Mouse (Mus musculus): ENCODE data around the gene Anxa11. TPM values are rescaled to one million over a fixed set of nuclear protein-coding genes. Genes with fewer than 3 reads are reported as not detected.
A peak's percentile ranks its signal among the peaks of the same experiment; 100 is the strongest.
"Not testable (repeated sequence)": the region's sequence is repeated elsewhere in the genome, so short reads cannot be mapped to it uniquely, and the experiment has no call there.

The Anxa11 gene
- 10 to 100 TPM; 61.8 to 90.0 (median 71.0) TPM for total RNA-seq (2022)

GRCm38 (mm10) chr14:25841991-25842687, at the start of gene Anxa11:
Gene Anxa11 (plus strand): TSS chr14:25842156.
- peak; percentile 82 for DNase-seq

GRCm38 (mm10) chr14:25794331-25794730, 47.6 kb upstream of the Anxa11 start:
- DNase-seq = no peak

- no peak for DNase-seq
Observed at GRCm38 (mm10) chr14:25795067-25795466, 46.9 kb upstream of the Anxa11 start.

DNA sequence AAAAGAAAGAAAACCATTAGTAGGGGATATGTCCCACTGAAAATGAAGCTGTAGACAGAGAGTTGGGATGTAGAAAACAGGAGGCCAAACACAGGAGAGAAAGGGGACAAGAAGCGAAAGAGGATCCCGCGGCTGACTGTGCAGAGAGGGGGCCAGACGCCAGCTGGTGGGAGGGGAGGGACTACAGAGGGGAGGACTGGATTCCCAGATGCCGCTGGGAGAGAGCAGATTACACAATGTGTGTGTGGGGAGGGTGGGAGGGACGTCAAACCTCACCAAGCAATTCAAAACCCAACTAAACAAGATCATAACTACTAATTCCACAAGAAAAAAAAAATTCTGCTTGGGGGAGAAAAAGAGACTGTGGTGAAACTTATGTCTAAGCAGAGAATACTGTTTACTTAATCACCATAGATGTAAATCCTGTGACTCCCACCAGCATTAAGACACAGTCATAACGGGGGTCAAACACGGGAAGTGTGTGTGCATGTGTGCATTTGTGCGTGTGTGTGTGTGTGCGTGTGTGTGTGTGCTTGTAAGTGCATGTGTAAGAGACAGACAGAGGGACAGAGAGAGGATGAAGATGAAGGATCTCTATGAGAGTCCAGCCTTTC, 46.3 kb upstream of the Anxa11 start:
- peak; percentile 21 for DNase-seq

GRCm38 (mm10) chr14:25796619-25797018, 45.3 kb upstream of the Anxa11 start:
- no peak for DNase-seq

DNA sequence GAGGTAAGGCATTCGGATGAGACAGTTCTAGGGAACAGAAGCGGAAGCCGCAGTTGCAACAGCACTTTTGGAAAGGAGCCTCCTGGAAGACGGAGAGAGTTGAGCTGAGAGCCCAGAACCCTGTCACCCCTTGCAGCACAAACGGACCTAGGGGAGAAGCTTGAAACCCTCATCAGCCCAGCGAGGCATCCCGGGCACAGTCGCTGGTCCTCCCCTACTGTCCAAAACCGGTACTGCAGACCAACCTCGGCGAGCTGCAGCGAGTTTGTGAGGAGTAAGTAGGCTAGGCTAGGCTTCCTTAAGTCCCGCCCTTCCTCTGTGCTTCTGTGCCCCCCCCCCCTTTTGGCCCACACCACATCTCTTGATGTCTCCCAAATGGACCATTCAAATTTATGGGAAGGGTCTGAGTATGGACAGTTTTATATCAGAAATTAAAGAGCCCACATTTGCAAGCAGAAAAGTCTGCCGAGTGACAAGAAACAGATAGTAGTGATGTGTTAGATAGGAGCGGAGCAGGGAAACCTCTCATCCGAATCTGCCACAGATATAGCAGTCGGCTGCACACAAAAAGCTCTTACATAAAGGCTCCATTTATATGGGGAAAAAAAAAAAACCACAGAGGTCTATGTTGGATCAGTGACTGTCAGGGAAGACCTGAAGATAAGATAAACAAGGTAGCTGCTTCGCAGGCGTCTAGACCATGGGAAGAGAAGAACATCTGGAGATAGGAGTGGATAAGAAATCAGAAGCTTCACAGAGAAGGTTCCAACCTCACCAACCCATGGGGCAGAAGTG, 41.6 kb upstream of the Anxa11 start:
- DNase-seq = peak; percentile 63

- no peak for DNase-seq
Observed at GRCm38 (mm10) chr14:25802511-25802910, 39.4 kb upstream of the Anxa11 start.

DNA sequence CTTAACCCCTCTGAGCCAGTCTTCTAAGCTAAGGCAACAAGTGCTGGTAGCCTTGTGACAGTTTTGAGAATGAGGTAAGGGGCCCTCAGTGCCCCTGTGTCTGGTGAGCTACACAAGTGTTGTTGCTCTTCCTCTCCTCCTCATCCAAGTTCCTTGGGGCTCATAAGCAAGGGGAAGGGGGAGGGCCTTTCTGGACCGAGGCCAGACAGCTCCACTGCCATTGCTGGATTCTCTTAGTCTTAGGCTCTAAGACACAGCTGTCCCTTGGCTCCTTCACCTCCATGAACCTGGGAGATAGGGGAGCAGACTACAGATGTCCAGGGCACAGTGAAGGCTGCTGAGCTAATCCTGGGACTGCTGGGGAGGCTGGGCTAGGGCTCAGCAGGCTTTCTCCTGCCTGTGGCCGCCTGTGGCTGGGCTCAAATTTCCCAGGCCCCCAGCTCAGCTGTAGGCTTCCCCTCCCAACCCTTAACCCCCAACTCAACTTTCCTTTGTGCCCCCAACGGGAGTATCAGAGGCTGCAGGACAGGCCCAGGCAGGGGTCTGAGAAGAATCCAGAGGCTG, 38.6 kb upstream of the Anxa11 start:
- DNase-seq = no peak

DNA sequence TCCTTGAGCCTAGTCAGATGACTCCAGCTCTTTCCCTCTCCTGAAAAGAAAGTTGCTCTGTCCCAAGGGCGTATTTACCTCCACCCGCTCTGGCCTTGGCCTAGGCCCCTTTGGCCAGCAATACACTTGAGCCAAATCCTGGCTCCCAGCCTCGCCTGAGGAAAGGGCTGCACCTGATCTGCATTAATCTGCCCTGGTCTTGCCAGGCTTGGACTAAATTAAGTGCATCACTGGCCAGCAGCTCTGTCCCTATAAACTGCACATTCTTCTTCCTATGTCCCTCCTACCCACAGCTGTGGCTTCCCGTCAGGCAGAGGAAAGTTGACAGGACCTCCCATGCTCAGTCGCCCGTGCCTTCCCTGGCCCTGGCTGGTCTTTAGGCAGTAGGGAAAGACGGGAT, 36.1 kb upstream of the Anxa11 start:
- DNase-seq = peak; percentile 41

- DNase-seq = no peak
Observed at GRCm38 (mm10) chr14:25806561-25806960, 35.4 kb upstream of the Anxa11 start.

DNA sequence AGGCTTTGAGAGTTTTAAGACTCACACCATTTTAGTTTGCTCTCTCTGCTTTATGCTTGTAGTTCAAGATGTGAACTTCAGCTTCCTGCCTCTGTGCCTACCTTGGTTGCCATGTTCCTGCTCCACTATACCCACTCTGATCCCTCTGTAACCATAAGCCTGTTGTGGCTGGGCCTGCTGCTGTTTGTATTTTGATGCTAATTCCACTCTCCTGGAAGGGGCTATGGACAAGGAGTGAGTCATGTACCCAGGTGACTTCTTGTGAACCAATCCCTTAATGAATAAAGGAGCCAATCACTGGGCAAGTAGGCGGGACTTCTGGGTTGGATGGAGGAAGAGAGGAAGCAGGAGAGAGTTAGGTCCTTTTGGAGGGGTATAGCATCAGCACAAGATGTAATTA, 30.9 kb upstream of the Anxa11 start:
- DNase-seq = not testable (repeated sequence)

DNA sequence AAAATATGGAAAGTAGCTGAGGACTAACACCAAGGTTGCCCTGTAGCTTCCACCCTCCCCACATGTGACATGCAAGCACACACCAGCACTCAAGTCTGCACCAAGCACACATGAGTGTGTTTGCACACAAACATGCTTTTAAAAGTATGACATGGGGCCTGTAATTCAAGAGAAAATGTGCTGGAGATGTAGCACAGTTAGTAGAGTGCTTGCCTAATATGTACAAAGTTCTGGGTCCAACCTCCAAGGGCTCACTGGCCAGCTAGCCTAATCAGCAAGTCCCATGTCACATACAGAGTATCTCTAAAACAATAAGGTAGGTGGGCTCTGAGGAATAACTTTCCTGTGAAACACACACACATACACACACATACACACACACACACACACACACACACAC, 27.8 kb upstream of the Anxa11 start:
- DNase-seq = no peak

DNA sequence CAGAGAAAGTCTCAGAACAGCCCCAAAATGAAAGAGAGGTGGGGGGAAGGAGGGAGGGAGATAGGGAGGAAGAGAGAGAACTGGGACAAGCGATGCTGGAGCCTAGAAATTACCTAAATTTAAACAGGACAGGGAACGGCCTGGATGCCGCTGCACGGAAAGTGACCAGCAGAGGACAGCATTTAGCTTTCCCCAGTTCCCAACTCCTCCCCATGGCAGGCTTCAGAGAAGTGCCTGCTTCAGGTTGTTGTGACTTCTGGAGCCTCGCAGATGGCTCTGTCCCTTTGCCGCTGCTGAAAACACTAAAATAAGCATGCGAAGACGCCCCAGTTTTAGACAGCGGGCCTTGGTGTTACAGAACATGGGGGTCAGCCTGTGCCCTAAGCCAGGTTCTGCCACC, 25.5 kb upstream of the Anxa11 start:
- DNase-seq = peak; percentile 43

DNA sequence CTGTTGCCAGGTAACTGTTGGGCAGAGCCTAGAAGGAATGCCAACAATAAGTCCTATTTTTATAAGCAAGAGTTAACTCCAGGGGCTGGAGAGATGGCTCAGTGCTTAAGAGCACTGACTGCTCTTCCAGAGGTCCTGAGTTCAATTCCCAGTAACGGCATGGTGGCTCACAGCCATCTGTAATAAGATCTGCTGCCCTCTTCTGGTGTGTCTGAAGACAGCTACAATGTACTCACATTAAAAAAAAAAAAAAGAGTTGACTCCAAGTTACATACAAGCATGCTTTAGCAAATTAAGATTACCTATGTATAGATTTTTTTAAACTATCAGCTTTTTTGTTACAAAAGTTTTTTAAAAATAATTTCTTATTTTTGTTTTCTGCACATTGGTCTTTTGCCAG, 19.4 kb upstream of the Anxa11 start:
- DNase-seq = no peak

DNA sequence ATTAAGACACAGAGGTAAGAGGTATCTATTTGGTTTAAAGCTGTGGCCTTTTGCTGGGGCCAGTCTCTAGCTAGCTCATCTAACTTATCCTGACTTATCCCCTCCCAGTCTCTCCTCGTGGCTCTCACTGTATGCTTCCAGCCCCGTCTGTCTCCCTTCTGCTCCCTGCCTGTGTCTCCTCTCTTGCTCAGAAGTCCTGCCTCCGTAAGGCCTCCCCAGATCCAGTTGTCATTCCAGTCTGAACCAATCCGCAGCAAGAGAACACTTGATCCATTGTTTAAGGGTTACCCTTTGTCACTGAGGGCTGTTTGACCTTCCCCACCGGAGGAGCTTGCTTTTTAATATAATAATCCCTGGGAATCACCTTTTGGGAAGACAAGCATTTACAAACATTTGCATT, 17.0 kb upstream of the Anxa11 start:
- no peak for DNase-seq

DNA sequence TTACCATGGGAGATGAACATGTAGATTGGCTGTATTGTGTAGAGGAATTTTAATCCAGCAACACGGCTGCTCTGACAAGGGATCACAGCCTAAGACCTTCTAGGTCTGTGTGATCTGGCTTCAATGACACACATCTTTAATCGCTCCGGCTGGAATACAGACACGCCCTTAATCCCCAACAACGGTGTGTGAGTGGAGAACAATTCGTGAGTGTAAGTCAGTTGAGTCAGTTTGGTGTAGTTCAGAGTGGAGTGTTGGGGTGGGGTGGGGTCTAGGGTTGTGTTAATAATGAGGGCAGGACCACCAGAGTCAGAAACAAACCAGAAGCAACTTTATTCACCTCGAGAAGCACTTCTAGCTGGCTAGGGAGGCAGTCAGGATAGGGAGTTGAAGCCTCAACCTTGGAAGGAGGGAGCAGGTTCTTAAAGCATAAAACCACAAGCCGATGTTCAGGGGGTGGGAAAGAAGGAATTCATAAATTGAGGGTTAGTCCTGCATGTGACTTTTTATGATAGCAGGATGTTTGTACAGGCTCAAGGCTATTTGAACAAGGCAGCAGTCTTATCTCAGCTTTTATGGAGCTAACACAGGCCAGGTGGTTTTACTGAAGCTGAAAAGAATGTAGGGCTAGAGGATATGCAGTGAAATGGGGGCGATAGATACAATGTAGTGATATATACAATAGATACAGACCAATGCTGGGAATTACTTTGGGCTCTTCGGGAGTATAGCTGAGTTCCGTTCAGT, 15.9 kb upstream of the Anxa11 start:
- no peak for DNase-seq

GRCm38 (mm10) chr14:25826866-25827265, 15.1 kb upstream of the Anxa11 start:
- DNase-seq = no peak

DNA sequence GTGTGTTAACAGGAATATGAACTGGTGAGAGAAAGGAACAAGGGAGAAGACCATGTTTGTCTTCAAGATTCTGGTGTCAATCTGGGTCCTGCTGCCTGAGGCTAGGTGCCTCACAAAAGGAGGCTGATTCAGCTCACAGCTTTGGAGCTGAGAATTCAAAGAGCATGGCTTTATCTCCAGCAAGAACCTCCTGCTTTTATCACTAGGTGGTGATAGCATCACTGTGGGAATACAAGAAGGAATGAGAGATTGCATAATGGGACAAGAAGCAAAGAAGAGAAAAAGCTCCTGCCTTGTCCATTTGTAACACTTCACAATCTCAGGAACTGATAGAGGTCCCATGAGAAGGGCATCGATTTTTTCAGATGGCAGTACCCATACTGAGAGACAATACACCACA, 10.6 kb upstream of the Anxa11 start:
- no peak for DNase-seq

DNA sequence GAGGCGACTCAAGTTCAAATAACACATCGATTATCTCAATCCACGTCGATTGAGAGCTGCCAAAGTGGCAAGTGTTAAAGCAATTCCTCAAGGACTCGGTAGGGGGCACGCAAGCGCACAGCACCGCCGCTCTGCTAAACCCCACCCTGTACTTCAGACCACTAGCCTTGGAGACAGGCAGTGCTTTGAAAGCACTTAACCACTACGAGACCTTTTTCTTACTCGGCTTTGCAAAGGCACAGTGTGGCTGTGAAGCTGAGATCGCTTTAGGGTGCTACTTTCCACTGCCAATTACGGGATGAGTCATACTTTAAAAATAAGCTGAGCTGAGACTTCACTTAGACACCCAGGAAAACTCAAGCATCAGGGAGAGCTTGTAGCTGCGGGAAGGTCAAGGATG, 9.7 kb upstream of the Anxa11 start:
- no peak for DNase-seq

DNA sequence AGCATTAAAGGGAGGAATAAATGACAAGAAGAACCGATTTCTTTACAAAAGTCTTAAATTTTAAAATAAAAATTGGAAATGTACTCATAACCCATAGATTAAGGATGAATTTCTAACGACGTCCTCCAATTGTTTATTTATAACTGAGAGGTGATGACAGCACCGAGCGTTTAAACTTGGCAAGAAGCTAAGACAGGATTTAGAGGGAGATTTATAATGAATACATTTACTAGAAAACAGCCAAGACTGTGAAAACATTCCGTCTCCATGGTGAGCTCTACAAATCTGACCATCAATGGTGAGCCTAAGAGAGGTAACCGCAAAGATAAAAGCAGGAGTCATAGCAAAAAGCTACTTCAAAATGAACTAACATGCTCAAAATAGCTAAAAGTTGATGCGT, 3.5 kb upstream of the Anxa11 start:
- no peak for DNase-seq

DNA sequence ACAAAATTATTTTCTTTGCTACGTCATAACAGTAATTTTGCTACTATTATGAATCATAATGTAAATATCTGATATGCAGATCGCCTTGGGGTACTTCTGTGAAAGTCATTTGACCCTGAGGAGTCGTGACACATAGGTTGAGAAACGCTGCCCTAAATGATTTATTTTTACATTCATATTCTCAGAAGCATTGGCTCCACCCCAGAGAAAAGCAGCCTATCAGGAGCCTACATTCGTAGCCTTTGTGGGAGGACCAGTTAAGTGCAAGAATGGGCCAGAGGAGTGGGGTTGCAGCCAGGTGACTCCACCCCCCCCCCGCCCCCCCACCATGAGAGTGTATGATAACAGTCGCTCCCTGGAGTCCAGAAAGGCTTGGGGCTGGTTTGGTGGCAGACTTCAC, 2.2 kb upstream of the Anxa11 start:
- peak; percentile 47 for DNase-seq

- no peak for DNase-seq
Observed at GRCm38 (mm10) chr14:25840961-25841360, 995 bp upstream of the Anxa11 start.

DNA sequence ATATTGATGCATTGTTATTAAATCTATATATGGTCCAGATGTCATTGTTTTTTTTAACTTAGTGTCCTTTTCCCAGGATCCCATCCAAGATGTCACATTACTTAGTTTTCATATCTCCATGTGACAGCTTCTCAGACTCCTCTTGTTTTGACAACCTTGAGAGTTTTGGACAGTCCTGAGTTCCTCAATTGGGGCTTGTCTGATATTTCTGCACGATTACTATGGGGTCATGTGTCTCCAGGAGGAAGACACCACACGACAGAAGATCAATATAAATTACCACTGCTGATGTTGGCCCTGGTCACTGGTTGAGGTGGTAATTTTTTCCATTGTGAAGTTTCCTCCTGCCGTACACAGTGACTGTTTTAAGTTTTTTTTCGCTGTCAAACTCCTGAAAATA, 377 bp upstream of the Anxa11 start:
- no peak for DNase-seq

All from adrenal gland, adult 8-10 months (tissue).